Mouse (Mus musculus) cerebellum, postnatal 4 days (tissue): ENCODE measurements around the gene Ranbp17.

Experiments
- DNase-seq, 2 experiments: peaks; one replicate each; pipeline ENCODE4 v3.0.0; 2022; ENCODE audit warnings: low spot score in 2 of 2, mixed read lengths in 1 of 2

The Ranbp17 gene

GRCm38 (mm10) chr11:33234134-33234533, 279.4 kb downstream of the Ranbp17 start:
- no peak for DNase-seq

GRCm38 (mm10) chr11:33232056-33232455, 281.5 kb downstream of the Ranbp17 start:
- DNase-seq, result no peak

DNA sequence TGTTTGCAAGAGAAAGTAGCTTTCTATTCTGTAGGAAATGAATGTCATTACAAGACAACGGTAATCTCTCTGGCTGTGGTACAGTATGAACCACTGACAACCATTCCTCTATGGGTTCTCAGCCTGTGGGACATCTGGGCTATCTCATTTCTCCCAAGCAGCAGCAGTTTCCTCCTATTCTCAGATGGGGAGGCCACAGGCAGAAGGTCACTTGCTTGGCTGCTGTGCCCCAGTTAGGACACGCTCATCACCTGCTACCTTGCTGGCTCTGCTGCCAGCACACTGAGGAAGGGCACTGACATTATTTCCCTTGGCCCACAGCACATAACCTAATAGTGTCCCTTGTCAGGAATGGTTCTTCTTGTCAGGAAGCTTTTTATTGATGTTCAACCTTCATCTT, 285.4 kb downstream of the Ranbp17 start:
- no peak for DNase-seq

DNA sequence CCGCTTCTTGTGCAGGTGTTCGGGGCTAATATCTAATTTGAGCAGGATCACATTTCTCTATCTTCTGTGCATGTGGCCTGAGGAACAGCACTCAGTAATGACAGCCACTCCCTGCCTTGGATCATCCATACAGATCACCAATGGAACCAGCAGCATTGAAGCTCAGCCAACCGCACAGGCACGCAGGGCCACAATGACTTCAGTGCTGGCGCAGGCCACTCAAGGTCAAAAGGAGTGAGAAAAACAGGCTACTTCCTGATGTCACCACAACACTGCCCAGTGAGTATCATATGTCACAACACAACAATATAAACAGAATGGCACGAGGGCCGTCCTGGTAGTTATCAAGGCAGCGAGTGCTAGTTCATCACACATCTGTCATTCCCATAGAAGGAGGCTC, 287.0 kb downstream of the Ranbp17 start:
- DNase-seq, result no peak

GRCm38 (mm10) chr11:33221566-33222365, 291.8 kb downstream of the Ranbp17 start:
- DNase-seq, result no peak

GRCm38 (mm10) chr11:33220763-33221162, 292.8 kb downstream of the Ranbp17 start:
- DNase-seq, result no peak

DNA sequence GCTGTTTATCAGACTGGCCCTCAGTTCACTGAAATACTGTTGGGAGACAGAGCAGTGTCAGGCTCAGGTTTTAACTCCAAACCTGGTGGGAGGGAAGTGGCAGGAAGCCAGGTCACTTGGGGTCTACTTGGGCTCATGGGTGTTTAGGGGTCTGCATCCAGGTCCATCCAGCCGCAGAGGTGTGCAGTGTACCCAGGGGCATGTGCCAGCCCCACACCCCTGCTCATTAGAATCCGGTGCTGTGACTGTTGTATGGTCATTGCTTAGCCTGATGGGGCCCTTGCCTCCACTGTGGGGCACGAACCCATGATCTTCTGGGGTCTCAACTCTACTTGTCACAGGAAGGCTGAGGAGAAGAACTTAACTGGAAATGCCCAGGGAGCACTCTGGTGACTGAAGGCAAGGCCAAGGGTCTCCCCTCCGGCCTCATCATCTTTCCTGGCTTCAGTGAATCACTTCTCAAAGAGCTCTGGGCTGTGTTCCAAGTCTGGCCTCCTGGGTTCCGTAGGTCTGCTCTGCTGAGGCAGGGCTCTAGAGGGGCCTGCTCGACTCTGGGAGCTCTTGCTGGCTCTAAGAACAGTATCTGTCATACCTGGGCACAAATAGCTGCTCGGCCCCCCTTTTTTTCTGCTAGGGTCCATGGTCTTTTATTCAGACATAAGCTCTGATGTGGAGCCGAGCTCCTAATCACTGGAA, 296.0 kb downstream of the Ranbp17 start:
- DNase-seq, result no peak

DNA sequence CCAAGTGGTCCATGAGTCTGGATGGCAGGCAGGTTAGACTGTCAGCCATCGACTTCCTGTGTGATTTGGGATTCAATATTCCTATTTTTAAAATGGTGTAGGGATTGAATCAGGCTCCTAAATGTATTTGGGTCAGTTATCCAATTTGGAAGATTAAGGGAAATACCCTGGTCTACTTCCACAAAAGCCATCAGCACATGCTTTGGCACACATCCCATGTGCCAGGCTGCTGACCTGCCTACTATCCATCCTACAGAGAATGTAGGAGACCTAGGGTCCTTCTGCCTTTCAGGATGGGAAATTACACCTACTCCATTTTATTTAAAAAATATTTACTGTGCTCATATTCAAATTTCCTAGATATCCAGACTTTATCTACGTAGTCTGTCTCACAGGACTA, 306.1 kb downstream of the Ranbp17 start:
- DNase-seq, result no peak

GRCm38 (mm10) chr11:33204966-33205365, 308.6 kb downstream of the Ranbp17 start:
- no peak for DNase-seq

DNA sequence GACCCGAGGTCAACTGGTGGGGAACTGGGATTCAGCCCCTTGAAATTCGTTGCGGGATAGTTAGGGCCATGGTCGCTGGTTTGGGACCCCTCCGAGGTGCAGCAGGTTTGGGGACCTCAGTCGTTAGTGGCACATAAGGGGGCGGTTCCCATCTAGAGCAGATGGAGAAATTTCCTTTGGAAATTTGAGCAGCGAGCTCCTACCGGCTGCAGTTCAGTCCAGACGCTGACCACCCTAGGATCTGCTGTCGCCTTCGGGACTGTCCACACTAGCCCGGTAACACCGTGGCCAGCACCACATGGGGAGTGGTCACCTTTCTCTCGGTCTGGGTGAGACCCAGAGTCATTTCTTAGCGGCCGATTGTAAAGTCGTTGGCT, 309.2 kb downstream of the Ranbp17 start:
- DNase-seq, result no peak

DNA sequence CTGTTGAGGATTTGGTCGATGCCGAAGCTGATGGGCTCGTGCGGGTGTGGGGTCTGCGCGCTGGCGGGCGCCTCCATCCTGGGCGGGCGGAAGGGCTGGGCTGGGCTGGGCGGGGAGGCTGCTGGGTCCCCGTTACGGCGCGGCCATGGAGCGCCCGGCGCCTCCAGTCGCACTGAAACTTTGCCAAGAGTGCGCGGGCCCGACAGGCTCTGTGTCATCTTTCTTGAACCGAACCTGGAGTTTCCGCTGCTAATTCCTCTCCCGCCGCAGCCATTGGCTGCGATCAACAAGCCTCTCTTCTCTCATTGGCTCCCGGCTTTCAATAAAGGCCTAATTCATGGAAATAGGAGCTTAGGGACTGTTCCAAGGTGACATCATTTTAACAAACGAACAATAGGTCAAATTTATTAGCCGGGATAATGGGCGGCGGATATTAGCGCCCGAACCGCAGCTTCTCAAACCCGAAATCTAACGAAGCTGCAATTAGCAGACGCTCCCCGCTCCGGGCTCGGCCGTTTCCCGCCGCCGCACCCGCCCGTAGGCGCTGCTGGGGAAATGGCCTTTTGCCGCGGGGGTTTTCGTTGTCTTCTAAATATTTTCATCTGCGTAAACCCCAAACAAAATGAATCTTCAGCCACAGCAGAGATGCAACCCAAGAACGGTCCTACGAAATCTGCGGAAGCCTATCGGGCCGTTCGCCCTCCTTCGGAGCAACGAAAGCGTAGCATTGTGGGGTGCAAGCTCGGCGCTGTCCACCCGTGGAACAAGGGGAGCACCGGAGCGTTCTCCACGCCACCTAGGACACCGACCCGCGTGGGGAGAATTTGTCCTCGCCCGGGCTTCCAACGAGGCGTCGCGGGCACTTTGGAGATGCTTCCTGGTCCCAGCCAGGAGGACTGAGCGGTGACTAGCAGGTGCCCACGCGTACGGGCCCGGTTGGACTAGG, 309.9 kb downstream of the Ranbp17 start, which contains the start of gene Tlx3:
Gene Tlx3 (minus strand): TSS at position 207 of the 946 bp plus-strand sequence.
- peak in 1 of 2 experiments; percentile 71 for DNase-seq

DNA sequence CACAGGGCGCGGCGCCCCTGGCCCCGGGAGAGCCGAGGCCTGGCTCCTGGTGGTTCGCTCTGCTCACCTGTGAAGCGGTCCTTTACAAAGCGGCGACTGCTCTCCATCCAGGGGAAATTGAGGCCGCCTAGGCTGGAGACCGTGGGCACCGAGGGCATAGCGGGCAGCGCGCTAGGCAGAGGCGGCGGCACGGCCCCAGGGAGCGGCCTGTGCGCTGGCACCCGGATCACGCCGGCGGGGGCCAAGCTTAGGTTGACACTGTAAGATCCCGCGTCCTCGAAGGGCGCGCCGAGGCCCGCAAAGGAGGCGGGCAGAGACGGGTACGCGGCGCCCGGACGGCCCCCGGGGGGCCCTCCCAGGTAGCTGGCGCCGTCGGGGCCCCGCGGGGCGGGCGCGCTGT, 310.6 kb downstream of the Ranbp17 start:
- no peak for DNase-seq

GRCm38 (mm10) chr11:33202296-33202695, 311.2 kb downstream of the Ranbp17 start:
- peak in 1 of 2 experiments; percentile 42 for DNase-seq

GRCm38 (mm10) chr11:33201626-33202010, 311.9 kb downstream of the Ranbp17 start:
- no peak for DNase-seq

- peak in 1 of 2 experiments; percentile 42 for DNase-seq
These were observed 312.6 kb downstream of the Ranbp17 start for GRCm38 (mm10) chr11:33200764-33201625.

GRCm38 (mm10) chr11:33199906-33200763, 313.4 kb downstream of the Ranbp17 start:
- no peak for DNase-seq

GRCm38 (mm10) chr11:33199117-33199514, 314.4 kb downstream of the Ranbp17 start:
- no peak for DNase-seq

DNA sequence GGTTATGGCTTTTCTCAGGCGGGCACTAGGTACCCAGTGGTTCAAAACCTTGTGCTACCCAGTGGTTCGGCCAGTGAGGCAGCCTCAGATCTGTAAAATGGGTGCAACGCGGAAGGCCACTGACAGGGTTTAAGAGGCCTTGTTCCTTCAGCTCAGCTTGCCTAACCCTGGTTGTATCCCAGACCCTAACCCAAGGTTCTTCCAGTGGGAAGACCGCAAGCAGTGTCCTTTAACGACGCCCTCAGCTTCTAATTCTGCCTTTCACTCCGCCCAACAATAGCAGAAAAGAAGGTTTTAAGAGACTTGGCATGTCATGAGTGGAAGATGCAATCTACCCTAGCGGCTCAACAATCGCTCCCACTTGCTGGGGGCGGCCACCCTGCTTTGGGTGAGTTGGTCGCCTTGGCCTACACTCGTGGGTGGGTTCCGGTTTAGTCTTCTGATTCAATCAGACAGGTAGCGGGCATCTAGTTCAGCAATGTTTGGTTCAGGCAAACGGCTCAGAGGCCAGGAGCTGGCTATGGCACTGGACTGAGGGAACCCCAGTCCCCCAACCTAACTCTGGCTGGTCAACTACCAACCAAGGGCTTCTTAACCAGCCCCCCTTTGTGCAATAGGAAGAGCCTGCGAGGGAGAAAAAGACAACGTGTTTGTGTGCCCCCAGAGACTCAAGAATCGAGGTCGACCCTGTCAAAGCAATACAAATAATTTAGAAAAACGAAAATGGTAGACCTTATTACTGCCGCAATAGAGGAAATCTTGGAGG, 315.0 kb downstream of the Ranbp17 start:
- DNase-seq, result no peak

DNA sequence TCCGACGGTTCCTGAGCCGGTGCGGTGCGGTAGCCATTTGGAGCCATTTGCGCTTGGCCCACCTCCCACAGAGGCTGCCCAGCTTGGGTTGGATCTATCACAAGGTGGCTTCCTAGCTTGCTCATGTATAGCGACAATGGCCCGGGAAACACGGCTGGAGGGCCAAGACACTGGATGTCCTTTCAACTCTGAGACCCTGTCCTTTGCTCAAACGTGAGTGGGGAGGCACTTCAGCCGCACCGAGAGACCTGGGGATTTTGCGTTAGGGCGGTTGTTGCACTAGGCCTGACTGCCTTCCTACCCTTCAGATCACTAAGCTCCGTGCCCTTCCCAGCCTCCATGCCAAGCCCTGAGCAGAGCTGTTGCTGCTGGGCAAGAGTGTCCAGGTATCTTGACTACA, 315.9 kb downstream of the Ranbp17 start:
- no peak for DNase-seq
